Mouse (Mus musculus): ENCODE results near the gene Gpr55. TPM values are rescaled to one million over a fixed set of nuclear protein-coding genes. Genes with fewer than 3 reads are reported as not detected.

Gene Gpr55
- total RNA-seq, 1 experiment from 2014 or later: 0.81 TPM

GRCm38 (mm10) chr1:85959889-85960276 is 924 bp downstream of the Gpr55 start:
- ATAC-seq (ENCODE audit: extremely low read depth, insufficient number of reproducible peaks, low FRiP score, poor library complexity, severe bottlenecking): no peak

- no peak for ATAC-seq (ENCODE audit: extremely low read depth, insufficient number of reproducible peaks, low FRiP score, poor library complexity, severe bottlenecking)
These were observed 1.5 kb downstream of the Gpr55 start for GRCm38 (mm10) chr1:85959129-85959888.

- no peak for ATAC-seq (ENCODE audit: extremely low read depth, insufficient number of reproducible peaks, low FRiP score, poor library complexity, severe bottlenecking)
These were observed 2.7 kb downstream of the Gpr55 start for GRCm38 (mm10) chr1:85957942-85958619.

- ATAC-seq (ENCODE audit: extremely low read depth, insufficient number of reproducible peaks, low FRiP score, poor library complexity, severe bottlenecking): no peak
These were observed 3.5 kb downstream of the Gpr55 start for GRCm38 (mm10) chr1:85957290-85957689.

- no peak for ATAC-seq (ENCODE audit: extremely low read depth, insufficient number of reproducible peaks, low FRiP score, poor library complexity, severe bottlenecking)
These were observed 5.7 kb downstream of the Gpr55 start for GRCm38 (mm10) chr1:85955150-85955549.

GRCm38 (mm10) chr1:85949085-85949684 is 11.6 kb downstream of the Gpr55 start:
- ATAC-seq (ENCODE audit: extremely low read depth, insufficient number of reproducible peaks, low FRiP score, poor library complexity, severe bottlenecking): no peak

- no peak for ATAC-seq (ENCODE audit: extremely low read depth, insufficient number of reproducible peaks, low FRiP score, poor library complexity, severe bottlenecking)
These were observed 18.5 kb downstream of the Gpr55 start for GRCm38 (mm10) chr1:85942318-85942717.

- no peak for ATAC-seq (ENCODE audit: extremely low read depth, insufficient number of reproducible peaks, low FRiP score, poor library complexity, severe bottlenecking)
These were observed 23.5 kb downstream of the Gpr55 start for GRCm38 (mm10) chr1:85937323-85937722.

GRCm38 (mm10) chr1:85936265-85936664 is 24.5 kb downstream of the Gpr55 start:
- no peak for ATAC-seq (ENCODE audit: extremely low read depth, insufficient number of reproducible peaks, low FRiP score, poor library complexity, severe bottlenecking)

GRCm38 (mm10) chr1:85935148-85935852 is 25.5 kb downstream of the Gpr55 start:
- no peak for ATAC-seq (ENCODE audit: extremely low read depth, insufficient number of reproducible peaks, low FRiP score, poor library complexity, severe bottlenecking)

- no peak for ATAC-seq (ENCODE audit: extremely low read depth, insufficient number of reproducible peaks, low FRiP score, poor library complexity, severe bottlenecking)
These were observed 26.2 kb downstream of the Gpr55 start for GRCm38 (mm10) chr1:85934560-85934959.

GRCm38 (mm10) chr1:85933631-85934465 is 27.0 kb downstream of the Gpr55 start:
- ATAC-seq (ENCODE audit: extremely low read depth, insufficient number of reproducible peaks, low FRiP score, poor library complexity, severe bottlenecking): no peak

- 0 out of 2 replicates have a peak, but pooled peaks have one; percentile 11 for ATAC-seq (ENCODE audit: extremely low read depth, insufficient number of reproducible peaks, low FRiP score, poor library complexity, severe bottlenecking)
These were observed 27.6 kb downstream of the Gpr55 start for GRCm38 (mm10) chr1:85933226-85933625.

- ATAC-seq (ENCODE audit: extremely low read depth, insufficient number of reproducible peaks, low FRiP score, poor library complexity, severe bottlenecking): no peak
These were observed 29.6 kb downstream of the Gpr55 start for GRCm38 (mm10) chr1:85931170-85931569.

- ATAC-seq (ENCODE audit: extremely low read depth, insufficient number of reproducible peaks, low FRiP score, poor library complexity, severe bottlenecking): no peak
These were observed 31.4 kb downstream of the Gpr55 start for GRCm38 (mm10) chr1:85929406-85929805.

- no peak for ATAC-seq (ENCODE audit: extremely low read depth, insufficient number of reproducible peaks, low FRiP score, poor library complexity, severe bottlenecking)
These were observed 32.1 kb downstream of the Gpr55 start for GRCm38 (mm10) chr1:85928688-85929065.

- ATAC-seq (ENCODE audit: extremely low read depth, insufficient number of reproducible peaks, low FRiP score, poor library complexity, severe bottlenecking): no peak
These were observed 32.6 kb downstream of the Gpr55 start, which contains the start of gene 4933407L21Rik for GRCm38 (mm10) chr1:85928057-85928687. TSS of gene 4933407L21Rik (plus strand) at chr1:85928483.

- no peak for ATAC-seq (ENCODE audit: extremely low read depth, insufficient number of reproducible peaks, low FRiP score, poor library complexity, severe bottlenecking)
These were observed 35.6 kb downstream of the Gpr55 start for GRCm38 (mm10) chr1:85925183-85925582.
